Mouse (Mus musculus) heart, postnatal 25 days (tissue): ENCODE data around the gene Timm29. TPM values are rescaled to one million over a fixed set of nuclear protein-coding genes. Genes with fewer than 3 reads are reported as not detected.

Experiments
- microRNA-seq: library from miRNA; unstranded; fragments of <30 nt; microRNA quantifications from one replicate; pipeline ENCODE4 v1.2.0, GENCODE M21; 2022
- total RNA-seq, 2 experiments: library from RNA; stranded (reverse); gene quantifications; 2 replicates each; pipeline ENCODE4 v1.2.3; 2021

Timm29 gene
- total RNA-seq, 2 experiments from 2014 or later = 52.2 to 55.9 TPM

Small RNAs within 50 kb of the gene (microRNA-seq; reads per million reads assigned to microRNA genes)
- gene Mir1946b = not detected

Other genes starting within 250 kb of the Timm29 start
- gene Ilf3, start 224.9 kb upstream of the Timm29 start, total RNA-seq = 10 to 100 TPM; 25.9 to 29.6 TPM
- gene Qtrt1, start 180.9 kb upstream of the Timm29 start, total RNA-seq = 10 to 100 TPM in 1 of 2 experiments, 1 to 10 TPM in 1; 7.1 to 10.0 TPM
- 10 to 100 TPM; 66.2 to 74.4 TPM for gene Dnm2, start 167.8 kb upstream of the Timm29 start, total RNA-seq
- 10 to 100 TPM; 45.3 to 45.4 TPM for gene Tmed1, start 82.5 kb upstream of the Timm29 start, total RNA-seq
- 1 to 10 TPM; 1.5 TPM for gene AB124611, start 66.5 kb upstream of the Timm29 start, total RNA-seq
- gene Carm1, start 45.8 kb upstream of the Timm29 start, total RNA-seq = 10 to 100 TPM; 48.2 to 53.2 TPM
- gene Yipf2, start 106 bp downstream of the Timm29 start, total RNA-seq = 1 to 10 TPM; 6.9 to 7.1 TPM
- gene Smarca4, start 23.4 kb downstream of the Timm29 start, total RNA-seq = 10 to 100 TPM; 46.4 to 48.1 TPM
- 1 to 10 TPM; 2.7 to 3.1 TPM for gene Ldlr, start 130.8 kb downstream of the Timm29 start, total RNA-seq
- gene Spc24, start 167.6 kb downstream of the Timm29 start, total RNA-seq = 1 to 10 TPM; 3.2 to 4.0 TPM
- 10 to 100 TPM; 52.5 to 58.0 TPM for gene Kank2, start 206.0 kb downstream of the Timm29 start, total RNA-seq
- not detected for gene Angptl8, start 242.8 kb downstream of the Timm29 start, total RNA-seq